Mouse (Mus musculus): Measurements from ENCODE around the gene Isoc2a. TPM values are rescaled to one million over a fixed set of nuclear protein-coding genes. Genes with fewer than 3 reads are reported as not detected.
A peak's percentile ranks its signal among the peaks of the same experiment; 100 is the strongest.

The Isoc2a gene
- 20.2 and 20.9 TPM in 2 replicates for polyA plus RNA-seq (2012; rRNA removed)

GRCm38 (mm10) chr7:4876753-4877221, at the start of gene Isoc2a:
Gene Isoc2a, plus strand, starts transcription at chr7:4877153.
- H3K27me3 ChIP-seq (ENCODE audit: control insufficient read depth, insufficient read depth, low read length): no peaks in the 10 kb centered on the region
- H3K4me3 ChIP-seq (ENCODE audit: control insufficient read depth, low read depth, low read length): peak within 1 kb of the TSS; percentile 83
- H3K27ac ChIP-seq (ENCODE audit: control insufficient read depth, insufficient read depth, low read depth, low read length): peak within 1 kb of the TSS; percentile 75
- no peaks in the 10 kb centered on the region for H3K36me3 ChIP-seq (ENCODE audit: control insufficient read depth, insufficient read depth, low read length)
- peaks cover 23% of the 10 kb centered on the region for H3K4me1 ChIP-seq (ENCODE audit: control insufficient read depth, insufficient read depth, low read length)
- TF ChIP-seq POLR2A (IDR thresholded peaks at IDR 0.05; ENCODE audit: control insufficient read depth, low read depth, low read length): peak; percentile 97
- no peak for TF ChIP-seq CTCF (IDR thresholded peaks at IDR 0.05; ENCODE audit: control insufficient read depth, insufficient read depth, insufficient replicate concordance, low read depth, low read length)

- Histone ChIP-seq H3K27me3 (ENCODE audit: control insufficient read depth, insufficient read depth, low read length) (no peaks in the 10 kb centered on the region), H3K36me3 (ENCODE audit: control insufficient read depth, insufficient read depth, low read length) (no peaks in the 10 kb centered on the region), H3K4me3 (ENCODE audit: control insufficient read depth, low read depth, low read length) (no peak overlapping the region), H3K27ac (ENCODE audit: control insufficient read depth, insufficient read depth, low read depth, low read length) (no peak overlapping the region), H3K4me1 (ENCODE audit: control insufficient read depth, insufficient read depth, low read length) (peaks cover 17% of the 10 kb centered on the region)
- no peak for TF ChIP-seq CTCF (IDR thresholded peaks at IDR 0.05; ENCODE audit: control insufficient read depth, insufficient read depth, insufficient replicate concordance, low read depth, low read length)
- no peak for TF ChIP-seq POLR2A (IDR thresholded peaks at IDR 0.05; ENCODE audit: control insufficient read depth, low read depth, low read length)
Observed at GRCm38 (mm10) chr7:4830476-4830875, 46.5 kb upstream of the Isoc2a start.

- Histone ChIP-seq H3K4me1 (ENCODE audit: control insufficient read depth, insufficient read depth, low read length) (peaks cover 12% of the 10 kb centered on the region), H3K36me3 (ENCODE audit: control insufficient read depth, insufficient read depth, low read length) (no peaks in the 10 kb centered on the region), H3K27me3 (ENCODE audit: control insufficient read depth, insufficient read depth, low read length) (no peaks in the 10 kb centered on the region), H3K27ac (ENCODE audit: control insufficient read depth, insufficient read depth, low read depth, low read length) (no peak overlapping the region), H3K4me3 (ENCODE audit: control insufficient read depth, low read depth, low read length) (no peak overlapping the region; the same call in 1 of the 2 replicates)
- TF ChIP-seq POLR2A (IDR thresholded peaks at IDR 0.05; ENCODE audit: control insufficient read depth, low read depth, low read length): no peak
- no peak for TF ChIP-seq CTCF (IDR thresholded peaks at IDR 0.05; ENCODE audit: control insufficient read depth, insufficient read depth, insufficient replicate concordance, low read depth, low read length)
Observed at GRCm38 (mm10) chr7:4835631-4836327, 41.2 kb upstream of the Isoc2a start.

GRCm38 (mm10) chr7:4836351-4836792, 40.6 kb upstream of the Isoc2a start:
- no peaks in the 10 kb centered on the region for H3K36me3 ChIP-seq (ENCODE audit: control insufficient read depth, insufficient read depth, low read length)
- peaks cover 6% of the 10 kb centered on the region for H3K4me1 ChIP-seq (ENCODE audit: control insufficient read depth, insufficient read depth, low read length)
- no peaks in the 10 kb centered on the region for H3K27me3 ChIP-seq (ENCODE audit: control insufficient read depth, insufficient read depth, low read length)
- no peak for TF ChIP-seq POLR2A (IDR thresholded peaks at IDR 0.05; ENCODE audit: control insufficient read depth, low read depth, low read length)
- peak; percentile 36; the same call in 1 of the 2 replicates for TF ChIP-seq CTCF (IDR thresholded peaks at IDR 0.05; ENCODE audit: control insufficient read depth, insufficient read depth, insufficient replicate concordance, low read depth, low read length)
- H3K4me3 ChIP-seq (ENCODE audit: control insufficient read depth, low read depth, low read length): peak overlapping the region; percentile 48
- no peak overlapping the region for H3K27ac ChIP-seq (ENCODE audit: control insufficient read depth, insufficient read depth, low read depth, low read length)

- no peaks in the 10 kb centered on the region for H3K36me3 ChIP-seq (ENCODE audit: control insufficient read depth, insufficient read depth, low read length)
- no peak overlapping the region for H3K27ac ChIP-seq (ENCODE audit: control insufficient read depth, insufficient read depth, low read depth, low read length)
- H3K4me1 ChIP-seq (ENCODE audit: control insufficient read depth, insufficient read depth, low read length): peaks cover 6% of the 10 kb centered on the region
- no peaks in the 10 kb centered on the region for H3K27me3 ChIP-seq (ENCODE audit: control insufficient read depth, insufficient read depth, low read length)
- H3K4me3 ChIP-seq (ENCODE audit: control insufficient read depth, low read depth, low read length): no peak overlapping the region
- TF ChIP-seq CTCF (IDR thresholded peaks at IDR 0.05; ENCODE audit: control insufficient read depth, insufficient read depth, insufficient replicate concordance, low read depth, low read length) (no peak), POLR2A (IDR thresholded peaks at IDR 0.05; ENCODE audit: control insufficient read depth, low read depth, low read length) (no peak)
Observed at GRCm38 (mm10) chr7:4837639-4838038, 39.3 kb upstream of the Isoc2a start.

GRCm38 (mm10) chr7:4842077-4842476, 34.9 kb upstream of the Isoc2a start:
- TF ChIP-seq POLR2A (IDR thresholded peaks at IDR 0.05; ENCODE audit: control insufficient read depth, low read depth, low read length) (no peak), CTCF (IDR thresholded peaks at IDR 0.05; ENCODE audit: control insufficient read depth, insufficient read depth, insufficient replicate concordance, low read depth, low read length) (no peak)
- Histone ChIP-seq H3K36me3 (ENCODE audit: control insufficient read depth, insufficient read depth, low read length) (no peaks in the 10 kb centered on the region), H3K27ac (ENCODE audit: control insufficient read depth, insufficient read depth, low read depth, low read length) (no peak overlapping the region), H3K4me1 (ENCODE audit: control insufficient read depth, insufficient read depth, low read length) (peaks cover 26% of the 10 kb centered on the region), H3K4me3 (ENCODE audit: control insufficient read depth, low read depth, low read length) (no peak overlapping the region), H3K27me3 (ENCODE audit: control insufficient read depth, insufficient read depth, low read length) (no peaks in the 10 kb centered on the region)

GRCm38 (mm10) chr7:4842634-4843131, 34.3 kb upstream of the Isoc2a start:
- no peak for TF ChIP-seq CTCF (IDR thresholded peaks at IDR 0.05; ENCODE audit: control insufficient read depth, insufficient read depth, insufficient replicate concordance, low read depth, low read length)
- Histone ChIP-seq H3K4me1 (ENCODE audit: control insufficient read depth, insufficient read depth, low read length) (peaks cover 26% of the 10 kb centered on the region), H3K27me3 (ENCODE audit: control insufficient read depth, insufficient read depth, low read length) (no peaks in the 10 kb centered on the region), H3K27ac (ENCODE audit: control insufficient read depth, insufficient read depth, low read depth, low read length) (no peak overlapping the region), H3K4me3 (ENCODE audit: control insufficient read depth, low read depth, low read length) (peak overlapping the region; percentile 77), H3K36me3 (ENCODE audit: control insufficient read depth, insufficient read depth, low read length) (no peaks in the 10 kb centered on the region)

Data from testis, adult 2 months (tissue).